Mouse (Mus musculus): Measurements from ENCODE around the gene Slc7a5.

Gene Slc7a5

GRCm38 (mm10) chr8:121879712-121880111, 27.8 kb downstream of the Slc7a5 start:
- DNase-seq: no peak

GRCm38 (mm10) chr8:121877828-121878480, 29.5 kb downstream of the Slc7a5 start:
- no peak for DNase-seq

- DNase-seq: no peak
These were observed 30.3 kb downstream of the Slc7a5 start for GRCm38 (mm10) chr8:121877212-121877611.

- DNase-seq: no peak
These were observed 32.0 kb downstream of the Slc7a5 start for GRCm38 (mm10) chr8:121875517-121875916.

- DNase-seq: no peak
These were observed 32.4 kb downstream of the Slc7a5 start for GRCm38 (mm10) chr8:121875045-121875444.

GRCm38 (mm10) chr8:121874031-121874430, 33.5 kb downstream of the Slc7a5 start:
- peak; percentile 67 for DNase-seq

- DNase-seq: no peak
These were observed 35.6 kb downstream of the Slc7a5 start for GRCm38 (mm10) chr8:121871833-121872440.

GRCm38 (mm10) chr8:121870190-121870589, 37.3 kb downstream of the Slc7a5 start:
- no peak for DNase-seq

- no peak for DNase-seq
These were observed 38.6 kb downstream of the Slc7a5 start for GRCm38 (mm10) chr8:121868896-121869295.

- no peak for DNase-seq
These were observed 39.3 kb downstream of the Slc7a5 start for GRCm38 (mm10) chr8:121868196-121868595.

- no peak for DNase-seq
These were observed 42.1 kb downstream of the Slc7a5 start for GRCm38 (mm10) chr8:121865356-121865755.

GRCm38 (mm10) chr8:121861806-121862548, 45.5 kb downstream of the Slc7a5 start:
- DNase-seq: no peak

GRCm38 (mm10) chr8:121861276-121861675, 46.2 kb downstream of the Slc7a5 start:
- no peak for DNase-seq

- DNase-seq: no peak
These were observed 49.7 kb downstream of the Slc7a5 start for GRCm38 (mm10) chr8:121857747-121858146.

- DNase-seq: no peak
These were observed 50.2 kb downstream of the Slc7a5 start for GRCm38 (mm10) chr8:121857331-121857730.

GRCm38 (mm10) chr8:121856071-121856746, 51.3 kb downstream of the Slc7a5 start:
- no peak for DNase-seq

- no peak for DNase-seq
These were observed 53.9 kb downstream of the Slc7a5 start for GRCm38 (mm10) chr8:121853586-121853985.

GRCm38 (mm10) chr8:121852464-121852863, 55.0 kb downstream of the Slc7a5 start:
- DNase-seq: no peak

GRCm38 (mm10) chr8:121851716-121852115, 55.8 kb downstream of the Slc7a5 start:
- no peak for DNase-seq

GRCm38 (mm10) chr8:121850821-121851470, 56.5 kb downstream of the Slc7a5 start:
- peak; percentile 92 for DNase-seq

- no peak for DNase-seq
These were observed 57.1 kb downstream of the Slc7a5 start for GRCm38 (mm10) chr8:121850436-121850820.

- peak; percentile 71 for DNase-seq
These were observed 57.5 kb downstream of the Slc7a5 start for GRCm38 (mm10) chr8:121850018-121850417.

- no peak for DNase-seq
These were observed 58.2 kb downstream of the Slc7a5 start for GRCm38 (mm10) chr8:121849303-121849702.

Data from kidney, adult 9 months (tissue).